Mouse (Mus musculus): Measurements from ENCODE around the gene Olfr701. TPM values are rescaled to one million over a fixed set of nuclear protein-coding genes. Genes with fewer than 3 reads are reported as not detected.

Olfr701 gene
- total RNA-seq (2021) = not detected
- long read RNA-seq = 0 reads

DNA sequence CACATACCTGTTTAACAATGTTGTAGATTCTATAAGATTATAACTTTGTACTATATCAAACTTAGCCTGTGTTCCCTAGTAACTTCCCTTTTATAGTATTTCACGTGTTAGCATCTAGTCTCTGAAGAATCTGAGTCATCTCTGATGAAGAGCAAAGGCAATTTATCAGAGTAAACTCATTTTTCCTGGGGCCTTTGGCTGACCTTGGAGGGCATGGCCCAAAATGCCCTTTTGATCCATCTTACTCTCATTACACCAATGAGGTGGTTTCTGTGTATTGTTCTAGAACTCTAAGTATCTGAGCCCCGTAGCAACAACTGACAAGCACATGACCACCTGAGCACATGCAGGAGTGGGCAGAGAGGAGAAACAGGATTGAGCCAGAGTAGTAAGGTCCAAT lies at the start of gene Olfr701:
Gene Olfr701 (plus strand): TSS at position 301 of the 400 bp plus-strand sequence.
- DNase-seq (ENCODE audit: low spot score in 2 of 2) = no peak

DNA sequence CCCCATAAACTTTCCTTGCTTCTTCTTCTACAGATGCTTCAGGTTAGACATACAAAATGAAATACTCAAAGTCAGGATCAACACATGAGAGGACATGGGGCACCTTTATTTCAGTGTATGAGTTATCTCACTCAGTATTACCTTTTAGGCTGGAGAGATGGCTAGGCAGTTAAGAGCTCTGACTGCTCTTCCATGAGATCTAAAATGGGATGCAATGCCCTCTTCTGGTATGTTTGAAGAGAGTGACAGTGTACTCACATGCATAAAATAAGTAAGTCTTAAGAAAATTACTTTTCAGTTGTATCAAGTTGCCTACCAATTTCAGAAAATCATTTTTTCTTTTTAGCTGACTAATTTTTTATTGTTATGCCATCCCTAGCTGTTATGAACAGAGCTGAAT lies 25.6 kb upstream of the Olfr701 start:
- no peak for DNase-seq (ENCODE audit: low spot score in 2 of 2)

DNA sequence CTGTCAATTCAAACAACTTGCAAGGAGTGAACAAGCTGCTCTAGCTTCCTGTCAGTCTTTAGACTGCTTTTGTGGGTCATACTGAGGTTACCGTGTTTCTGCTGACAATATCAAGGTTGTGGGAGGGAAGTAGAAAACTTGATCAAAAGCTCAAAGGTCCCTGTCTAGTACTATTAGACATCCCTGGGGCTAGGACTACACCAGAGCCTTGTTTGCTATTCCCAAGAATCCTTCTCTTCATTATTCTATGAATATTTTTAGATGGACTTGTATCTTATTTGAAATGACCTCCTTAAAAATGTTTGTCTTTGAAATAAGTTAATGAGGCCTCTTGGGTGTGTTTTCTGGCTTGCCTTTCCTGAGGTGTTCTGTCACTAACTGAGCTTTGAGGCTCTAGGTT lies 20.8 kb upstream of the Olfr701 start, which contains the start of gene Olfr699:
Gene Olfr699 (minus strand): TSS at position 101 of the 400 bp plus-strand sequence.
- DNase-seq (ENCODE audit: low spot score in 2 of 2) = no peak

- no peak for DNase-seq (ENCODE audit: low spot score in 2 of 2)
These were observed 5.2 kb upstream of the Olfr701 start, which contains the start of gene Olfr700 for GRCm38 (mm10) chr7:106808734-106809133. Gene Olfr700 (minus strand): TSS chr7:106808834.

DNA sequence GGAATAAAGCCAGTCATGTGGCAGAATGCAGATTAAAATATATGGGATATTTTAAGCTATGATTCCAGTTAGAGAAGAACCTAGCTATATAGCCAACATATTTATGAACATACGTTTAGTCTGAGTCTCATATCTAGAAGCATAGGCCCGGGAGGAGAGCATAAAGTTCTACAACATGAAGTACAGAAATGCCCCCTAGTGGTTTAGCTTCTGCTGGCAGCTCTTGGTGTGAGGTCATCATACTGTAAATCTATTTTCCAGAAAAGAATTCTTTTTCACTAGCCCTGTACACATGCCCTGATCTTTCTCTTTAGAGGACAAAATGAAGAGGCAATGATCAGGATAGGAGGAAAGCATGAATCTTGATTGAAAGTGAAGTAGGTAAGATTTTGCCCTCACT lies 1.8 kb downstream of the Olfr701 start:
- no peak for DNase-seq (ENCODE audit: low spot score in 2 of 2)

DNA sequence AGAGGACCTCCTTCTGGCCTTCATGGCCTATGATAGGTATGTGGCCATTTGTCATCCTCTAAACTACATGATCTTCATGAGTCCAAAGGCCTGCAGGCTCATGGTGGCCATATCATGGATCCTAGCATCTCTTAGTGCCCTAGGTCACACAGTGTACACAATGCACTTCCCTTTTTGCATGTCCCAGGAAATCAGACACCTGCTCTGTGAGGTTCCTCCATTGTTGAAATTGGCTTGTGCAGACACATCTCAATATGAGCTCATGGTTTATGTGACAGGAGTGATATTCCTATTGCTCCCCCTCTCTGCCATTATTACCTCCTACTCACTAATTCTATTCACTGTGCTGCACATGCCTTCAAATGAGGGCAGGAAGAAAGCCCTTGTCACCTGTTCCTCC lies 4.5 kb downstream of the Olfr701 start:
- no peak for DNase-seq (ENCODE audit: low spot score in 2 of 2)

GRCm38 (mm10) chr7:106833793-106834192 lies 19.9 kb downstream of the Olfr701 start, which contains the start of gene Olfr702:
Gene Olfr702 (minus strand): TSS chr7:106833893.
- DNase-seq (ENCODE audit: low spot score in 2 of 2) = no peak

DNA sequence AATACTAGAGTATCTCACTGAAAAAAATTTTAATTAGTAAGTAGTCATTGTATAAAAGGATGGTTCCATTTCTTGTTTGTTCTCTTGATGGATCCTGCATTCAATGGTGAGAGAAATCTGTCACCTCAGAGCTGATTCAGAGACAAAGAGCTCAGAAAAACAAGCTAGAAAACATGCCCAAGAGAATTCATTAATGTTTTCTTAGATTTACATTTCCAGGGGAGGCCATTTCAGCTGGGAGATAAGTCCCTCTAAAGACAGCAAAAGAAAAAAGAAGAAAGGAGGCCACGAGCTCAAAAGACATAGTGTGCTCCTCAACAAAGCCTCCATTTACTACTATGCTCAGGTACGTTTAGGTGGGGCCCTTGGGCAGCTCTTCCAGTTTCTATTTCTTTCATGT lies 29.1 kb downstream of the Olfr701 start, which contains the start of gene Olfr703:
Gene Olfr703 (plus strand): TSS at position 301 of the 400 bp plus-strand sequence.
- DNase-seq (ENCODE audit: low spot score in 2 of 2) = no peak

DNA sequence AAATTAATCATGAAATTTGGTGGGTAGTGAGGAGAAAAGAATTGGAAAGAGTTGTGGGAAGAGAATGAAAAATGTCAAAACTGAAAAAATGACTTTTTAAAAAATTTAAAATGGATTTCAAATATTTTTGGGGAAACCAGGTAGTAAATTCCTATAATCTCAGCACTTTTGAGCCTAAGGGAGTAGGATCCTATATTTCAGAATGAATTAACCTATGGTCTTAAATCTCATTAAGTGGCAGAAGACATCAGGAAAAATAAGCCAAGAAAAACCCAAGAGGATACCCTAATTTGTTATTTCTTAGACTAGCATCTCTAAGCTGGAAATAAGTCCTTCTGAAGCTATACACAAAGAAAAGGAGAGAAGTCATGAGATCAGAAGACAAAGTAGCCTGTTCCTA lies 49.0 kb downstream of the Olfr701 start, which contains the start of gene Olfr704:
Gene Olfr704 (plus strand): TSS at position 301 of the 400 bp plus-strand sequence.
- DNase-seq (ENCODE audit: low spot score in 2 of 2) = no peak

Other genes starting within 250 kb of the Olfr701 start
- not detected for gene Olfr693, start 133.5 kb upstream of the Olfr701 start, total RNA-seq (2021)
- gene Olfr694, start 122.3 kb upstream of the Olfr701 start, total RNA-seq (2021) = not detected
- gene Olfr695, start 97.7 kb upstream of the Olfr701 start, total RNA-seq (2021) = not detected
- gene Olfr697, start 71.7 kb upstream of the Olfr701 start, total RNA-seq (2021) = not detected
- gene Olfr698, start 58.7 kb upstream of the Olfr701 start, total RNA-seq (2021) = not detected
- gene Olfr699, start 20.9 kb upstream of the Olfr701 start, total RNA-seq (2021) = not detected
- not detected for gene Olfr700, start 5.3 kb upstream of the Olfr701 start, total RNA-seq (2021)
- gene Olfr702, start 19.8 kb downstream of the Olfr701 start, total RNA-seq (2021) = not detected
- not detected for gene Olfr703, start 29.2 kb downstream of the Olfr701 start, total RNA-seq (2021)
- gene Olfr704, start 49.1 kb downstream of the Olfr701 start, total RNA-seq (2021) = not detected
- gene Olfr705, start 62.8 kb downstream of the Olfr701 start, total RNA-seq (2021) = not detected
- gene Olfr706, start 74.0 kb downstream of the Olfr701 start, total RNA-seq (2021) = not detected
- gene Olfr707, start 87.1 kb downstream of the Olfr701 start, total RNA-seq (2021) = not detected
- gene Olfr1532-ps1, start 93.9 kb downstream of the Olfr701 start, total RNA-seq (2021) = not detected
- gene Olfr709-ps1, start 118.1 kb downstream of the Olfr701 start, total RNA-seq (2021) = not detected
- gene Olfr710, start 134.2 kb downstream of the Olfr701 start, total RNA-seq (2021) = not detected
- under 1 TPM; 0.25 to 0.33 TPM for gene Olfr6, start 149.8 kb downstream of the Olfr701 start, total RNA-seq (2021)
- gene Olfr711, start 161.3 kb downstream of the Olfr701 start, total RNA-seq (2021) = not detected
- not detected for gene Olfr2, start 191.9 kb downstream of the Olfr701 start, total RNA-seq (2021)
- not detected for gene Olfr713, start 217.0 kb downstream of the Olfr701 start, total RNA-seq (2021)